Mouse (Mus musculus): ENCODE data around the gene Gm20708. TPM values are rescaled to one million over a fixed set of nuclear protein-coding genes. Genes with fewer than 3 reads are reported as not detected.
A peak's percentile ranks its signal among the peaks of the same experiment; 100 is the strongest.

The Gm20708 gene
- polyA plus RNA-seq, 1 experiment from 2014 or later, result 0.78 TPM

DNA sequence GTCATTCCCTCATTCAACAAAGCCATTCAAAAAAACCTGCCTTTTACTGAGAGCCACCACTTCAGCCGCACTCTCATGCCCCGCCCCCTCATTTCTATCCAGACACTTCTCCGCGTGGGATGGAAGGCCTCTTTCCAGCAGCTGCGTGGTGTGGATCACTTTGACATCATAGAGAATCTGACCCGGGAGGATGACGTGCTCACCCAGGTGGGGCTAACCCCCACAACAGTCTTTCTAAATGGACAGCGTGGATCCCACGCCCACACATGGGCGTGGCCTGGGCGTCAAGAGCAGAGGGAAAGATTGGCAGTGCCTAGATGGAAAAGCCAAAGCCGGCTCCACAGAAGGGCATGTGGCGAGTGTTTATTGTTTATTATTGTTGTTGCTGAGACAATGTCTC is 26.8 kb downstream of the Gm20708 start:
- peak overlapping the region; percentile 33 for H3K4me3 ChIP-seq
- peak overlapping the region; percentile 37 for H3K9ac ChIP-seq
- no peaks in the 10 kb centered on the region for H3K27me3 ChIP-seq (replicated peaks)
- 23% methylated on average over 13 of the region's 13 CpGs for WGBS
- H3K36me3 ChIP-seq, result peaks cover 4% of the 10 kb centered on the region; the same call in 1 of the 2 replicates
- peaks cover 39% of the 10 kb centered on the region for H3K4me1 ChIP-seq
- H3K9me3 ChIP-seq, result no peaks in the 10 kb centered on the region
- H3K27ac ChIP-seq (replicated peaks), result no peak overlapping the region
- peak overlapping the region; percentile 60 for H3K4me2 ChIP-seq
- ATAC-seq (ENCODE audit: extremely low read depth, insufficient number of reproducible peaks, low FRiP score, low TSS enrichment), result no peak

DNA sequence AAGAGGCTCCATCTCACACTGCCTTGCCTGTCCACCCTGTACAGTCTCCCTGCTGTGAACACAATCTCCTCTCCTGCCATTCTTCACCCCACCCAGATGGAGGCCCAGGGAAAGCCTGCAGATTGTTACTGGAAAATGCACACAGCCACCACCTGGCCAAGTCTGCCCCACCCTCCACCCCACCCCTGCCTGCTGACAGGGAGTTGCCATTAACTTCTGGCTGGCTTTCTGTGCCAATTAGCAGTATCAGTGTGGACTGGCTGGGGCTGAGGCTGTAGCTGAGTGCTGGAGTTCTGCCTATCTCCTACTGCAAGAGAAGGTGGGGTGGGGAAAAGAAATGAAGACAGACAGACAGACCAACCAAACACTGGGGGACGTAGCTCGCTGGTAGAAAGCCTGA is 29.1 kb downstream of the Gm20708 start:
- peak overlapping the region; percentile 54 for H3K27ac ChIP-seq (replicated peaks)
- ATAC-seq (ENCODE audit: extremely low read depth, insufficient number of reproducible peaks, low FRiP score, low TSS enrichment), result no peak
- peaks cover 30% of the 10 kb centered on the region for H3K4me1 ChIP-seq
- H3K9me3 ChIP-seq, result no peaks in the 10 kb centered on the region
- H3K4me2 ChIP-seq, result no peak overlapping the region
- H3K4me3 ChIP-seq, result no peak overlapping the region
- 60% methylated on average over 2 of the region's 2 CpGs for WGBS
- no peaks in the 10 kb centered on the region for H3K36me3 ChIP-seq
- H3K9ac ChIP-seq, result no peak overlapping the region
- H3K27me3 ChIP-seq (replicated peaks), result no peaks in the 10 kb centered on the region

DNA sequence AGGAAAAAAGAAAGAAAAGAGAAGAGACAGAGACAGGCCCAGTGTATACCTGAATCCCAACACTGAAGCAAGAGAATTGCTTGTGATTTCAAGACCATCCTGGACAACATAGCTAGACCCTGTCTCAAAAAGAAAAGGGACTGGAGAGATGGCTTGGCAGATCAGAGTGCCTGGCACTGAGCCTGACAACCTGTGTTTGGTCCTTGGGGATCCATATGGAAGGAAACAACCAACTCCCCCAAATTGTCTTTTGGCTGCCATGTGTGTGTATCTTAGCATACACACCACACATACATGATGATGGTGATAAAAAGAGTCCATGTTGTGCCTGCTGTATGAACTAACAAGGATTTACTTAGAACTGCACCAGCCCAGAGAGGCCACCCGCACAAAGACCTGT is 29.6 kb downstream of the Gm20708 start:
- WGBS, result 63% methylated on average over 1 of the region's 1 CpGs

DNA sequence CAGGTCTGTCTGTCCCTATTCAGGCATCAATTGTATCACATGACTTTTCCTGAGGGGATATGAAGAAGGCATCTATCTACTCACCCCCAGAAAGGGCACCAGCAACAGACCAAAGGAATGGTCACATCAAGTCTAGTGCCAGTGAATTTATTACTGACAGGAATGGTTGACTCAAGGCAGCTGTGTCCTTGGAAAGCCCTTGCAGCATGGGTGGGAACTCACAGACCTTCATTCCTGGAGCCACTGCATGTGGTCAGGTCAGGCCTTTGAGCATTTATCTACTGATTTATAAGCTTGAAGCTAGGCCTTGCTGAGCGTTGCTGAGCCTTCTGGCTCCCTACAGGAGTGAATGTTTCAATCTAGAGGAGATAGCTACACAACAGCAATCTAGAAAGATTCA is 31.4 kb downstream of the Gm20708 start:
- Histone ChIP-seq H3K9me3 (no peaks in the 10 kb centered on the region), H3K4me2 (no peak overlapping the region), H3K9ac (0 out of 2 replicates have a peak overlapping the region, but pooled peaks have one; percentile 0), H3K4me1 (peaks cover 30% of the 10 kb centered on the region), H3K27ac (replicated peaks) (peak overlapping the region; percentile 53), H3K36me3 (no peaks in the 10 kb centered on the region), H3K27me3 (replicated peaks) (no peaks in the 10 kb centered on the region), H3K4me3 (no peak overlapping the region)
- no peak for ATAC-seq (ENCODE audit: extremely low read depth, insufficient number of reproducible peaks, low FRiP score, low TSS enrichment)
- 50% methylated on average over 1 of the region's 1 CpGs for WGBS

More for the DNA sequence above, 29.6 kb downstream of the Gm20708 start:
- no peak overlapping the region for H3K4me3 ChIP-seq
- no peaks in the 10 kb centered on the region for H3K9me3 ChIP-seq
- no peak for ATAC-seq (ENCODE audit: extremely low read depth, insufficient number of reproducible peaks, low FRiP score, low TSS enrichment)
- H3K4me1 ChIP-seq, result peaks cover 30% of the 10 kb centered on the region
- H3K27ac ChIP-seq (replicated peaks), result peak overlapping the region; percentile 54
- no peak overlapping the region for H3K4me2 ChIP-seq
- H3K9ac ChIP-seq, result no peak overlapping the region
- H3K27me3 ChIP-seq (replicated peaks), result no peaks in the 10 kb centered on the region
- H3K36me3 ChIP-seq, result no peaks in the 10 kb centered on the region

DNA sequence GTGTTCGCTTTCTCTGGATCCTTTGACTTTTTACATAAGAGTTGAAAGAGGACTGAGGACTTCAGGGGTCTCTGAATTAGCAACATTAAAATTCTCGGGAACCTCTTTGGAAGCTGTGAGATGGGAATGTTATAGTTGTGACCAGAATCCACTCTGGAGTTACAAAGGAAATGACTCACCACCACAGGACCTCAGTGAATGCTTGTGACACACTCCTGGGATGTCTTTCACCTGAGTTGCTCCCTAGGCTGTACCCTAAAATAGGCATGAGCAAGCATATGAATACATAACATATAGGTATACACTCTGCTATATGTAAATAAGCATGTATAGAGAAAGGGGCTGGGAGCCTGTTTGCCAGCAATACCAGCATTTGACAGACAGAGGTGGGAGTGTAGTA is 34.0 kb downstream of the Gm20708 start:
- ATAC-seq (ENCODE audit: extremely low read depth, insufficient number of reproducible peaks, low FRiP score, low TSS enrichment), result no peak
- H3K27me3 ChIP-seq (replicated peaks), result no peaks in the 10 kb centered on the region
- no peaks in the 10 kb centered on the region for H3K9me3 ChIP-seq
- no peak overlapping the region for H3K27ac ChIP-seq (replicated peaks)
- H3K4me2 ChIP-seq, result no peak overlapping the region
- no peak overlapping the region for H3K4me3 ChIP-seq
- WGBS, result 71% methylated on average over 2 of the region's 2 CpGs
- H3K9ac ChIP-seq, result no peak overlapping the region
- no peaks in the 10 kb centered on the region for H3K36me3 ChIP-seq
- peaks cover 33% of the 10 kb centered on the region for H3K4me1 ChIP-seq

DNA sequence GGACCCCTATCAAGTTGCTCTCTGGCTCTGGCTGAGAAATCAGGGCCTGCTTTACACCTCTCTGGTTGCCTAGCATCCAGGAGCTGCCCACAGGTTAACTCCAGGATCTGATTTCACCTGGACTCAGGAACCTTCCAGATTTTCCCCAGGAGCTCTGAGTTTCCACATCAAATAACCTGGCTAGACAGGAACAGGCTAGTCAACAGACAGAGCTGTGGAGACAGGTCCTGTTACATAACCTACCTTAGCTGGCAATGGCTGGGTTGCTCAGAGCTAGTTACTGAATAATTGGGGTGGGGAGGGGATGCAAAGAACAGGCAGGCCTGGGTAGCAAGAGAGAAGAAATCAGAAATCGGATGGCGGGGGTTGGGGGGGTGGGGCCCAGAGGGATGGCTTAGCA is 35.5 kb downstream of the Gm20708 start:
- Histone ChIP-seq H3K27me3 (replicated peaks) (no peaks in the 10 kb centered on the region), H3K36me3 (no peaks in the 10 kb centered on the region), H3K4me2 (no peak overlapping the region), H3K4me1 (peaks cover 30% of the 10 kb centered on the region), H3K9me3 (no peaks in the 10 kb centered on the region), H3K9ac (no peak overlapping the region), H3K27ac (replicated peaks) (no peak overlapping the region), H3K4me3 (no peak overlapping the region)
- ATAC-seq (ENCODE audit: extremely low read depth, insufficient number of reproducible peaks, low FRiP score, low TSS enrichment), result no peak
- whole genome bisulfite sequencing, result 58% methylated on average over 2 of the region's 2 CpGs

DNA sequence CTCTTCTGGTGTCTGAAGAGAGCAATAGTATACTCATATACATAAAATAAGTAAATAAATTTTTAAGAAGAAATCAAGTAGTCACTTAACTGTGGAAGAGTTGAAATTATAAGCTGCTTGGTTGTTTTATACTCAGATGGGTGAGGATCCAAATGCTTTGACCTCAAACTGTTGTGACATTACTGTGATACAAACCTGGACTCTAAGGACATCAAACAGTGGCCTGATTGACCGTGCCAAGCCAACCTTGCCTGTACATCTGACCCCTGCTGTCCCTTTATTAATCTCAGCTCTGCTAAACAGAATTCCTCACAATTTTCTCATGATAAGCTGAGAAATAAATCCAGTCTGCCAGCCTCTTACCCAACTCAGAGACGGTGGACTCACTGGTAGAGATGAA is 36.2 kb downstream of the Gm20708 start:
- no peak overlapping the region for H3K9ac ChIP-seq
- H3K4me2 ChIP-seq, result no peak overlapping the region
- no peak for ATAC-seq (ENCODE audit: extremely low read depth, insufficient number of reproducible peaks, low FRiP score, low TSS enrichment)
- H3K4me3 ChIP-seq, result no peak overlapping the region
- H3K36me3 ChIP-seq, result 0 out of 2 replicates have a peak, but pooled peaks cover 4% of the 10 kb centered on the region
- WGBS, result 75% methylated on average over 2 of the region's 2 CpGs
- no peak overlapping the region for H3K27ac ChIP-seq (replicated peaks)
- no peaks in the 10 kb centered on the region for H3K27me3 ChIP-seq (replicated peaks)
- peaks cover 32% of the 10 kb centered on the region for H3K4me1 ChIP-seq
- H3K9me3 ChIP-seq, result no peaks in the 10 kb centered on the region

DNA sequence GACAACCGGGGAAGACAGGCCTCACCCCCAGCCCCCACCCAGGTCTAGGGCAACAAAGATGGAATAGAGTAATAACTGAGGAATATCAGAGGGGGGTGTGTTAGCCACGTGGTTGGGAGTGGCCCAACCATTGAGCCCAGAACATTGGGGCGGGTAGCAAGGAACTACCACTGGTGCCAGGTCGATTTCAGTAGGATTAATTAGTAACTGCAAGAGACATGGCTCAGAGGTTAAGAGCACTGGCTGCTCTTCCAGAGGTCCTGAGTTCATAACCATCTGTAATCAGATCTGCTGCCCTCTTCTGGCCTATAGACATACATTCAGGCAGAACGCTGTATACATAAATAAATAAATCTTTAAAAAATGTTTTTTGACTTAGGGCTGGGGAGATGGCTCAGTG is 37.2 kb downstream of the Gm20708 start:
- Histone ChIP-seq H3K9me3 (no peaks in the 10 kb centered on the region), H3K36me3 (peaks cover 12% of the 10 kb centered on the region), H3K27me3 (replicated peaks) (no peaks in the 10 kb centered on the region), H3K4me1 (peaks cover 32% of the 10 kb centered on the region), H3K4me3 (no peak overlapping the region), H3K4me2 (no peak overlapping the region), H3K9ac (no peak overlapping the region), H3K27ac (replicated peaks) (no peak overlapping the region)
- 55% methylated on average over 5 of the region's 5 CpGs for WGBS
- no peak for ATAC-seq (ENCODE audit: extremely low read depth, insufficient number of reproducible peaks, low FRiP score, low TSS enrichment)

DNA sequence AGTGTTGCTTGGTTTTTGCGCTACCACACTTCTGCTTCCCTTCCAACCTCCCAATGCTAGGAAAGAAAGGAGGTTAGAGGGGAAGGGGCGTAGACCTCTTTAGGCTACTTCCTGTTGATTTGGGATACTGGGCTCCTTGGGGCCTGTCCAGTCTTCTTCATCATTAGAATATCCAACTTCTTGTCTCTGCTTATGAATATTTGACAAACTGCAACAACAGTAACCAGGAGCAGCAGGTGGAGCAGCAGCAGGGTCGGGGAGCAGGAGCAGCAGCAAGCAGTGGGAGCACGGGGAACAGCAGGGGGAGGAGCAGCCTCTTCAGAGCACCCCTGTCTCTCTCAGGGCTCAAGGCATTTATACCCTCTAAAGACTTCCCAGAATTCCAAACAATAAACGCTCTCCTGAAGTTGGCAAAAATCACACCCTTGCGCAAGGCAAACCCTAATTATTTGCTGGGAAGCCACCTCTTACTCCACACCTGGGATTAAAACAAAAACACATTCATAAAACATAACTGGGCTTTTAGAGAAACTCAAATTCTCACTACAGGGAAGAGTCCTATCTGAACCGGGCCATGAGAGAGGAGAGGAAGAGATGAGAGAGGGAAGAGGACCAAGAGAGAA is 38.2 kb downstream of the Gm20708 start:
- Histone ChIP-seq H3K9me3 (no peaks in the 10 kb centered on the region), H3K4me2 (peak overlapping the region; percentile 87), H3K27ac (replicated peaks) (peak overlapping the region; percentile 96), H3K4me3 (peak overlapping the region; percentile 68), H3K4me1 (peaks cover 32% of the 10 kb centered on the region), H3K36me3 (peaks cover 23% of the 10 kb centered on the region), H3K9ac (peak overlapping the region; percentile 90), H3K27me3 (replicated peaks) (no peaks in the 10 kb centered on the region)
- ATAC-seq (ENCODE audit: extremely low read depth, insufficient number of reproducible peaks, low FRiP score, low TSS enrichment), result no peak
- WGBS, result 76% methylated on average over 7 of the region's 7 CpGs

DNA sequence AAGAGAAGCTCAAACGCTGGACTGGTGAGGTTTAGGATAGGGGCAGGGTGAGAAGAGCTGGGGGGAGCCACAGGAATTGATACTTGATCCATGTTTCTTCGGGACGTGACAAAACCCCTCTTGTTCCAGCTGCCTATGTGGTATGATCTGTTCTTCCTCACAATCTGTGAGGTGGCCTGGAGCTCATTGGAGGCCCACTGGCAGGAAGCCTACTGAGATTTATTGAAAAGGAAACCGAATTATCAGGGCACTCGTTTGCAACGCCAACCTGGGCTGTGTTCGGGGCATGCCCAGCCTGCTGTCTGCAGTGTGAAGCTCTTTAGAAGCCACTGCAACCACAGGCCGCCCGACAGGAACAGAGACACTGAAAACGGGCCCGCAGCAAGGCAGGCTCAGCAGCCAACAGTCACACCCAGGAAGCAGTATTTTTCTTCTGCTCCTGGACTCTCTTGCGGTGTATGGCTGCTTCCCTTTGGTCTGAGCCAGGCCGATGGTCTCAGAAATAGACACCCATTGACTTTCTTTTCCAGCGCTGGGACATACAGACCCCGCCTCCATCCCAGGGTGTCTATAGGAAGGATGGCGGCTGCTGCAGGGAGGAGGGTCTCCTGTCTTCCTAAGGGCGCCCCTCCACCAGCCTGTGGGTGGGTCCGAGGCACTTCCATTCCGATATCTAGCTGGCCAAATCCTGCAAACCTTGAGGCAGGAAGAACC is 39.0 kb downstream of the Gm20708 start:
- Histone ChIP-seq H3K4me1 (peaks cover 32% of the 10 kb centered on the region), H3K36me3 (peaks cover 30% of the 10 kb centered on the region), H3K9me3 (no peaks in the 10 kb centered on the region), H3K4me3 (peak overlapping the region; percentile 68), H3K27me3 (replicated peaks) (no peaks in the 10 kb centered on the region), H3K27ac (replicated peaks) (peak overlapping the region; percentile 96), H3K9ac (peak overlapping the region; percentile 90), H3K4me2 (peak overlapping the region; percentile 87)
- ATAC-seq (ENCODE audit: extremely low read depth, insufficient number of reproducible peaks, low FRiP score, low TSS enrichment), result peak; percentile 43; the same call in 1 of the 2 replicates
- WGBS, result 7% methylated on average over 19 of the region's 19 CpGs

DNA sequence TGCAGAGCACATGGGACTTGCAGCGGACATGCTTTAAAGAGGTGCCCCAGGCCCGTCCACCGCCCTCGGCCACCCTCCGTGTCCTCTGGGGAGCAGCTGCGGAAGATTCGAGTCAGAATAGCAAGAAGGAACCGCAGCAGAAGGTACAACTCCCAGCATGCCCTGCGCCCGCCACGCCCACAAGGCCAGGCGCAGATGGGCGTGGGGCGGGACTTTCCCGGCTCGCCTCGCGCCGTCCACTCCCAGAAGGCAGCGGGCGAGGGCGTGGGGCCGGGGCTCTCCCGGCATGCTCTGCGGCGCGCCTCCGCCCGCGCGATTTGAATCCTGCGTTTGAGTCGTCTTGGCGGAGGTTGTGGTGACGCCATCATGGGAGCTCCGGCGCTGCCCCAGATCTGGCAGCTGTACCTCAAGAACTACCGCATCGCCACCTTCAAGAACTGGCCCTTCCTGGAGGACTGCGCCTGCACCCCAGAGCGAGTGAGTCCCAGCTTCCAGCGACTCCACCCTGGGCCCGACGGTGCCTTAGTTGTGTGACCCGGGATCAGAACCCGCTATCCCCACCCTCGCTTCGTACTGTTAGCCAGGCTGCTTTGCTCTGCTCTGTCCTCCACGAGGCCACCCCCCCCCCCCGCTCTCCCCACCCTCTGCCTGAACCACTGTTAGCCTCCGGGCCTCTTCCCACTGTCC is 39.7 kb downstream of the Gm20708 start, which contains the start of gene Birc5:
Gene Birc5 (plus strand): TSS at position 267 of the 687 bp plus-strand sequence.
- peak within 1 kb of the TSS; percentile 96 for H3K27ac ChIP-seq (replicated peaks)
- ATAC-seq (ENCODE audit: extremely low read depth, insufficient number of reproducible peaks, low FRiP score, low TSS enrichment), result peak; percentile 92
- H3K4me3 ChIP-seq, result peak within 1 kb of the TSS; percentile 68
- H3K9ac ChIP-seq, result peak within 1 kb of the TSS; percentile 90
- peak within 1 kb of the TSS; percentile 87 for H3K4me2 ChIP-seq
- peaks cover 32% of the 10 kb centered on the region for H3K4me1 ChIP-seq
- no peaks in the 10 kb centered on the region for H3K9me3 ChIP-seq
- WGBS, result under 1% methylated on average over 50 of the region's 51 CpGs
- no peaks in the 10 kb centered on the region for H3K27me3 ChIP-seq (replicated peaks)
- peaks cover 37% of the 10 kb centered on the region for H3K36me3 ChIP-seq
